Mouse (Mus musculus): Measurements from ENCODE around the gene Tfap2c.

- TF ChIP-seq CTCF (IDR thresholded peaks at IDR 0.05; ENCODE audit: extremely low read depth, insufficient read depth, insufficient read length, insufficient replicate concordance) (no peak), POLR2A (IDR thresholded peaks at IDR 0.05; ENCODE audit: low read depth, low read length) (no peak)
Measured at GRCm38 (mm10) chr2:172554211-172554610, 4.8 kb downstream of the Tfap2c start.

Measured in spleen, adult 2 months (tissue).